Mouse (Mus musculus): ENCODE data around the gene Mrap2. TPM values are rescaled to one million over a fixed set of nuclear protein-coding genes. Genes with fewer than 3 reads are reported as not detected.
A peak's percentile ranks its signal among the peaks of the same experiment; 100 is the strongest.
"Not testable (repeated sequence)": the region's sequence is repeated elsewhere in the genome, so short reads cannot be mapped to it uniquely, and the experiment has no call there.

Mrap2 gene
- polyA plus RNA-seq (2015; fragmentation: Nextera tagmentation; extraction: Ambion mirVana): 3.4 and 3.9 TPM in 2 replicates

GRCm38 (mm10) chr9:87144106-87144505 lies at the start of gene Mrap2:
Mrap2 (plus strand) TSS chr9:87144306.
- peak within 1 kb of the TSS; percentile 93 for H3K4me2 ChIP-seq (ENCODE audit: low read length)
- peak within 1 kb of the TSS; percentile 65 for H3K9ac ChIP-seq (ENCODE audit: low read depth, low read length)
- 1% methylated on average over 29 of the region's 29 CpGs for WGBS
- H3K27me3 ChIP-seq (ENCODE audit: control insufficient read depth, insufficient read depth, low read depth, low read length): peaks cover 15% of the 10 kb centered on the region; the same call in 1 of the 2 replicates
- ATAC-seq: peak; percentile 95
- H3K9me3 ChIP-seq (replicated peaks; ENCODE audit: control insufficient read depth, low read length, poor library complexity, severe bottlenecking): no peaks in the 10 kb centered on the region
- H3K36me3 ChIP-seq (ENCODE audit: control insufficient read depth, insufficient read depth, low read length): no peaks in the 10 kb centered on the region
- peaks cover 7% of the 10 kb centered on the region; the same call in 1 of the 2 replicates for H3K4me1 ChIP-seq (ENCODE audit: control insufficient read depth, insufficient read depth, low read length)
- no peak within 1 kb of the TSS for H3K27ac ChIP-seq (ENCODE audit: low read length)
- peak within 1 kb of the TSS; percentile 47 for H3K4me3 ChIP-seq (ENCODE audit: low read depth, low read length)

- Histone ChIP-seq H3K4me1 (ENCODE audit: control insufficient read depth, insufficient read depth, low read length) (no peaks in the 10 kb centered on the region), H3K9ac (ENCODE audit: low read depth, low read length) (no peak overlapping the region), H3K4me2 (ENCODE audit: low read length) (no peak overlapping the region), H3K27me3 (ENCODE audit: control insufficient read depth, insufficient read depth, low read depth, low read length) (no peaks in the 10 kb centered on the region), H3K36me3 (ENCODE audit: control insufficient read depth, insufficient read depth, low read length) (no peaks in the 10 kb centered on the region), H3K4me3 (ENCODE audit: low read depth, low read length) (no peak overlapping the region), H3K9me3 (replicated peaks; ENCODE audit: control insufficient read depth, low read length, poor library complexity, severe bottlenecking) (no peaks in the 10 kb centered on the region), H3K27ac (ENCODE audit: low read length) (no peak overlapping the region)
- ATAC-seq: no peak
- WGBS: 65% methylated on average over 2 of the region's 2 CpGs
Measured at GRCm38 (mm10) chr9:87097989-87098388, 46.1 kb upstream of the Mrap2 start.

- H3K36me3 ChIP-seq (ENCODE audit: control insufficient read depth, insufficient read depth, low read length): no peaks in the 10 kb centered on the region
- H3K27me3 ChIP-seq (ENCODE audit: control insufficient read depth, insufficient read depth, low read depth, low read length): no peaks in the 10 kb centered on the region
- peak overlapping the region; percentile 39 for H3K9ac ChIP-seq (ENCODE audit: low read depth, low read length)
- no peak overlapping the region for H3K4me3 ChIP-seq (ENCODE audit: low read depth, low read length)
- peak overlapping the region; percentile 91 for H3K27ac ChIP-seq (ENCODE audit: low read length)
- H3K4me1 ChIP-seq (ENCODE audit: control insufficient read depth, insufficient read depth, low read length): peaks cover 20% of the 10 kb centered on the region
- ATAC-seq: peak; percentile 33
- H3K9me3 ChIP-seq (replicated peaks; ENCODE audit: control insufficient read depth, low read length, poor library complexity, severe bottlenecking): no peaks in the 10 kb centered on the region
- 48% methylated on average over 5 of the region's 5 CpGs for WGBS
- H3K4me2 ChIP-seq (ENCODE audit: low read length): peak overlapping the region; percentile 47
Measured at GRCm38 (mm10) chr9:87115019-87115418, 29.1 kb upstream of the Mrap2 start.

DNA sequence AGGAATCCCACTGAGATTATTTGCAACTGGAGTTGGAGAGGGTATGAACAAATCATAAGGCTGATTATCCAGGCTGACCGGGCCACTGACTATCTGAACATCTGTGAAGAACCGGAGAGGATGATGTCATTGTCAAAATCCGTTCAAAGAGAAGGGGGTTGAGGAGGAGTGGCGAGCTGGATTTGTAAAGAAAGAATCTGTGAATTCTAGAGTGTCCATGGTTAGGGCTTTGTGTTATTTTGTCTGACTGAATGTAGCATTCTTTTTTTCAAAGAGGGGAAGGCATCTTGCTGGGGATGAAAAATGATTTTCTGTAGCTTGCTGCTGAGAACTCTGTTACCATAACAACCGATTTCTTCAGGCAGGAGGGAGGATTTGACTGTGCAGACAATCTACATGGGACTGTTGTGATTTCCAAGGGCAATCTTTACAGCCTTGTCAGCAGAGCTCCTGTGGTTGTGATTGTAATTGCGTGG lies 28.6 kb upstream of the Mrap2 start:
- peak overlapping the region; percentile 39 for H3K9ac ChIP-seq (ENCODE audit: low read depth, low read length)
- H3K4me1 ChIP-seq (ENCODE audit: control insufficient read depth, insufficient read depth, low read length): peaks cover 20% of the 10 kb centered on the region
- H3K9me3 ChIP-seq (replicated peaks; ENCODE audit: control insufficient read depth, low read length, poor library complexity, severe bottlenecking): no peaks in the 10 kb centered on the region
- no peaks in the 10 kb centered on the region for H3K36me3 ChIP-seq (ENCODE audit: control insufficient read depth, insufficient read depth, low read length)
- 13% methylated on average over 6 of the region's 6 CpGs for WGBS
- peak overlapping the region; percentile 47 for H3K4me2 ChIP-seq (ENCODE audit: low read length)
- peak; percentile 94 for ATAC-seq
- H3K4me3 ChIP-seq (ENCODE audit: low read depth, low read length): no peak overlapping the region
- peak overlapping the region; percentile 91 for H3K27ac ChIP-seq (ENCODE audit: low read length)
- H3K27me3 ChIP-seq (ENCODE audit: control insufficient read depth, insufficient read depth, low read depth, low read length): no peaks in the 10 kb centered on the region

- H3K27me3 ChIP-seq (ENCODE audit: control insufficient read depth, insufficient read depth, low read depth, low read length): no peaks in the 10 kb centered on the region
- H3K4me3 ChIP-seq (ENCODE audit: low read depth, low read length): no peak overlapping the region
- 62% methylated on average over 1 of the region's 1 CpGs for WGBS
- peak overlapping the region; percentile 91 for H3K27ac ChIP-seq (ENCODE audit: low read length)
- H3K9me3 ChIP-seq (replicated peaks; ENCODE audit: control insufficient read depth, low read length, poor library complexity, severe bottlenecking): no peaks in the 10 kb centered on the region
- peak overlapping the region; percentile 39; the same call in 1 of the 2 replicates for H3K9ac ChIP-seq (ENCODE audit: low read depth, low read length)
- H3K4me1 ChIP-seq (ENCODE audit: control insufficient read depth, insufficient read depth, low read length): peaks cover 20% of the 10 kb centered on the region
- ATAC-seq: peak; percentile 57
- no peaks in the 10 kb centered on the region for H3K36me3 ChIP-seq (ENCODE audit: control insufficient read depth, insufficient read depth, low read length)
- H3K4me2 ChIP-seq (ENCODE audit: low read length): peak overlapping the region; percentile 47
Measured at GRCm38 (mm10) chr9:87115978-87116377, 28.1 kb upstream of the Mrap2 start.

- Histone ChIP-seq H3K4me1 (ENCODE audit: control insufficient read depth, insufficient read depth, low read length) (peaks cover 20% of the 10 kb centered on the region), H3K9me3 (replicated peaks; ENCODE audit: control insufficient read depth, low read length, poor library complexity, severe bottlenecking) (no peaks in the 10 kb centered on the region), H3K9ac (ENCODE audit: low read depth, low read length) (no peak overlapping the region), H3K4me3 (ENCODE audit: low read depth, low read length) (no peak overlapping the region), H3K36me3 (ENCODE audit: control insufficient read depth, insufficient read depth, low read length) (no peaks in the 10 kb centered on the region), H3K27me3 (ENCODE audit: control insufficient read depth, insufficient read depth, low read depth, low read length) (no peaks in the 10 kb centered on the region), H3K4me2 (ENCODE audit: low read length) (no peak overlapping the region), H3K27ac (ENCODE audit: low read length) (no peak overlapping the region)
- no peak for ATAC-seq
- WGBS: 57% methylated on average over 3 of the region's 3 CpGs
Measured at GRCm38 (mm10) chr9:87118996-87119395, 25.1 kb upstream of the Mrap2 start.

- H3K36me3 ChIP-seq (ENCODE audit: control insufficient read depth, insufficient read depth, low read length): no peaks in the 10 kb centered on the region
- H3K4me3 ChIP-seq (ENCODE audit: low read depth, low read length): no peak overlapping the region
- 55% methylated on average over 9 of the region's 9 CpGs for WGBS
- ATAC-seq: peak; percentile 67
- H3K9ac ChIP-seq (ENCODE audit: low read depth, low read length): no peak overlapping the region
- H3K9me3 ChIP-seq (replicated peaks; ENCODE audit: control insufficient read depth, low read length, poor library complexity, severe bottlenecking): no peaks in the 10 kb centered on the region
- no peaks in the 10 kb centered on the region for H3K4me1 ChIP-seq (ENCODE audit: control insufficient read depth, insufficient read depth, low read length)
- H3K4me2 ChIP-seq (ENCODE audit: low read length): no peak overlapping the region
- no peak overlapping the region for H3K27ac ChIP-seq (ENCODE audit: low read length)
- no peaks in the 10 kb centered on the region for H3K27me3 ChIP-seq (ENCODE audit: control insufficient read depth, insufficient read depth, low read depth, low read length)
Measured at GRCm38 (mm10) chr9:87121956-87122493, 22.1 kb upstream of the Mrap2 start.

DNA sequence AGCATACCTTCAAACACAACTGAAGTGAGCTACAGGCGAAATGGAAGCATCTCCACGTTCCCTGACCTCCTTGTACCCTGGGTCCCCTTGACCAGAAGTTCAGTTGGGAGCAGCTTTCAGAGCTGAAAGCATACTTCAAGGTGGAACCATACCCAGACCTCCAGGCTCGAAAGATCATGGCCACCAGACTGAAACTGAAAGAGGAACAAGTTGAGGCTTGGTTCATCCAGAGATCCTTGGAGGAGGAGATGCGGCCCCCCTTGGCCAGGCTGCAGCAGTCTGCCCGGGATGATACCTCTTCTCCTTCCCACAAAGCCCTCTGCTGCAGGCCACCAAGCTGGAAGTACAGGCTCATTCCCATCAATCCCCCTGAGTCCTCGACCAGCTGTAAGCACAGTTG lies 17.1 kb upstream of the Mrap2 start:
- H3K27me3 ChIP-seq (ENCODE audit: control insufficient read depth, insufficient read depth, low read depth, low read length); ATAC-seq; H3K4me1 ChIP-seq (ENCODE audit: control insufficient read depth, insufficient read depth, low read length); H3K4me3 ChIP-seq (ENCODE audit: low read depth, low read length); H3K9ac ChIP-seq (ENCODE audit: low read depth, low read length); H3K36me3 ChIP-seq (ENCODE audit: control insufficient read depth, insufficient read depth, low read length); H3K27ac ChIP-seq (ENCODE audit: low read length); H3K9me3 ChIP-seq (replicated peaks; ENCODE audit: control insufficient read depth, low read length, poor library complexity, severe bottlenecking); H3K4me2 ChIP-seq (ENCODE audit: low read length): not testable (repeated sequence)
- 86% methylated on average over 6 of the region's 6 CpGs for WGBS

GRCm38 (mm10) chr9:87135765-87136558 lies 8.1 kb upstream of the Mrap2 start:
- H3K27me3 ChIP-seq (ENCODE audit: control insufficient read depth, insufficient read depth, low read depth, low read length): no peaks in the 10 kb centered on the region
- no peaks in the 10 kb centered on the region for H3K4me1 ChIP-seq (ENCODE audit: control insufficient read depth, insufficient read depth, low read length)
- 63% methylated on average over 14 of the region's 14 CpGs for WGBS
- no peak overlapping the region for H3K4me3 ChIP-seq (ENCODE audit: low read depth, low read length)
- ATAC-seq: no peak; the same call in 1 of the 2 replicates
- H3K9me3 ChIP-seq (replicated peaks; ENCODE audit: control insufficient read depth, low read length, poor library complexity, severe bottlenecking): no peaks in the 10 kb centered on the region
- no peak overlapping the region for H3K27ac ChIP-seq (ENCODE audit: low read length)
- no peak overlapping the region for H3K9ac ChIP-seq (ENCODE audit: low read depth, low read length)
- H3K4me2 ChIP-seq (ENCODE audit: low read length): no peak overlapping the region
- no peaks in the 10 kb centered on the region for H3K36me3 ChIP-seq (ENCODE audit: control insufficient read depth, insufficient read depth, low read length)
